Mouse (Mus musculus) cortical plate, adult 2 months (tissue): ENCODE results near the gene Nt5c1a.

Source experiments
- CTCF ChIP-seq: fragments of 200-500 bp; IDR thresholded peaks from 2 replicates; pipeline ENCODE4 v1.5.1; 2011; ENCODE audit warnings: mild to moderate bottlenecking, control low read depth, low read length; ENCODE audit not compliant: insufficient read depth; ENCODE audit errors: extremely low read depth
- POLR2A ChIP-seq: fragments of 200-500 bp; IDR thresholded peaks from 2 replicates; pipeline ENCODE4 v1.6.1; 2011; ENCODE audit warnings: mild to moderate bottlenecking, low read length, control low read depth; ENCODE audit not compliant: insufficient read depth; ENCODE audit errors: extremely low read depth

- TF ChIP-seq CTCF (no peak), POLR2A (no peak)
Observed at GRCm38 (mm10) chr4:123246651-123247050, 45.3 kb downstream of the Nt5c1a start.
